15 mouse cellular contexts compared by ENCODE assay signal in genomic region chr9:44143421-44143820, GRCm38 (mm10). TPM values are rescaled to one million over a fixed set of nuclear protein-coding genes. Genes with fewer than 3 reads are reported as not detected.
DNase-seq lines count a peak whose midpoint lies in the region; ATAC-seq and TF ChIP-seq lines count a peak whose summit lies in the region.
"Had no signal": no experiment of that assay in that cellular context is flagged by ENCODE, and none has a peak within 500 bp of the region (broad histone marks: within the 10 kb centered on the region; RNA-seq: fewer than 3 reads in every experiment).

No protein-coding gene starts in this region.

- peaks cover 49% of the 10 kb centered on the region for H3K4me1 ChIP-seq in heart, embryonic 12.5 days (replicated peaks)
- H3K4me1 ChIP-seq in kidney, postnatal 0 days (replicated peaks; ENCODE audit: insufficient read depth, low read length), result no peaks in the 10 kb centered on the region
- peaks cover 6% of the 10 kb centered on the region for H3K4me1 ChIP-seq in ES-Bruce4 (ENCODE audit: control insufficient read depth, insufficient read depth, low read length)
- H3K4me1 ChIP-seq in brown adipose tissue, adult 24 weeks (ENCODE audit: control insufficient read depth, insufficient read depth, insufficient read length, low read length), result peaks cover 4% of the 10 kb centered on the region
- H3K4me1 ChIP-seq in liver, embryonic 11.5 days (replicated peaks; ENCODE audit: control insufficient read depth, insufficient read depth, low read length), result no peaks in the 10 kb centered on the region
- H3K4me1 ChIP-seq: embryonic facial prominence, embryonic 12.5 days; limb, embryonic 13.5 days had no signal

- peaks cover 70% of the 10 kb centered on the region for H3K36me3 ChIP-seq in heart, embryonic 12.5 days
- 0 out of 2 replicates have a peak, but pooled peaks cover 35% of the 10 kb centered on the region for H3K36me3 ChIP-seq in kidney, postnatal 0 days (ENCODE audit: insufficient read depth, low read length)
- H3K36me3 ChIP-seq in ES-Bruce4 (ENCODE audit: control insufficient read depth, insufficient read depth, low read length, poor library complexity, severe bottlenecking), result peaks cover 30% of the 10 kb centered on the region
- H3K36me3 ChIP-seq in liver, embryonic 11.5 days (ENCODE audit: control insufficient read depth, insufficient read depth, low read length), result peaks cover 18% of the 10 kb centered on the region; the same call in 1 of the 2 replicates

- no peaks in the 10 kb centered on the region for H3K27me3 ChIP-seq in heart, embryonic 12.5 days (replicated peaks)
- H3K27me3 ChIP-seq in kidney, postnatal 0 days (ENCODE audit: insufficient read depth, low read length), result no peaks in the 10 kb centered on the region
- no peaks in the 10 kb centered on the region for H3K27me3 ChIP-seq in ES-Bruce4 (ENCODE audit: control insufficient read depth, insufficient read depth, low read length, poor library complexity, severe bottlenecking)
- H3K27me3 ChIP-seq in liver, embryonic 11.5 days (replicated peaks; ENCODE audit: control insufficient read depth, insufficient read depth, low read length), result no peaks in the 10 kb centered on the region
- H3K27me3 ChIP-seq: embryonic facial prominence, embryonic 12.5 days; limb, embryonic 13.5 days had no signal

- no peak for ATAC-seq in heart, embryonic 12.5 days (ENCODE audit: insufficient number of reproducible peaks, low FRiP score)
- no peak for ATAC-seq in kidney, postnatal 0 days (replicated peaks; ENCODE audit: low FRiP score, low read depth)
- no peak for ATAC-seq in liver, embryonic 11.5 days (replicated peaks; ENCODE audit: low FRiP score)
- ATAC-seq: liver, postnatal 0 days had no signal

- no peak overlapping the region for H3K4me2 ChIP-seq in heart, embryonic 12.5 days
- H3K4me2 ChIP-seq in kidney, postnatal 0 days (ENCODE audit: low read length), result no peak overlapping the region
- no peak overlapping the region for H3K4me2 ChIP-seq in liver, embryonic 11.5 days
- H3K4me2 ChIP-seq: embryonic facial prominence, embryonic 12.5 days; limb, embryonic 13.5 days had no signal

- no peak for TF ChIP-seq CTCF in kidney, postnatal 0 days (IDR thresholded peaks at IDR 0.05; ENCODE audit: low read depth)
- TF ChIP-seq CTCF in ES-Bruce4 (IDR thresholded peaks at IDR 0.05; ENCODE audit: low read depth, low read length), result no peak

- peak overlapping the region; percentile 38 for H3K27ac ChIP-seq in heart, embryonic 12.5 days (ENCODE audit: poor library complexity, severe bottlenecking)
- H3K27ac ChIP-seq in kidney, postnatal 0 days, result peak overlapping the region; percentile 42; the same call in 1 of the 2 replicates
- peak overlapping the region; percentile 13; the same call in 1 of the 2 replicates for H3K27ac ChIP-seq in ES-Bruce4 (ENCODE audit: insufficient read depth, low read length)
- H3K27ac ChIP-seq in brown adipose tissue, adult 24 weeks (replicated peaks; ENCODE audit: low read depth, low read length), result peak overlapping the region; percentile 10; the same call in 1 of the 2 replicates
- H3K27ac ChIP-seq in liver, embryonic 11.5 days (ENCODE audit: low read depth, low read length), result no peak overlapping the region
- H3K27ac ChIP-seq: embryonic facial prominence, embryonic 12.5 days; hindbrain, embryonic 10.5 days; limb, embryonic 13.5 days had no signal

- no peak for TF ChIP-seq EP300 in ES-Bruce4 (IDR thresholded peaks at IDR 0.05; ENCODE audit: insufficient read depth, low read depth, low read length)

- WGBS in heart, embryonic 12.5 days, result 82% methylated on average over 5 of the region's 5 CpGs
- 69% methylated on average over 5 of the region's 5 CpGs for WGBS in kidney, postnatal 0 days
- 84% methylated on average over 5 of the region's 5 CpGs for WGBS in liver, embryonic 11.5 days

- H3K9ac ChIP-seq in heart, embryonic 12.5 days, result no peak overlapping the region
- H3K9ac ChIP-seq in kidney, postnatal 0 days (ENCODE audit: low read depth, low read length), result no peak overlapping the region
- H3K9ac ChIP-seq in ES-Bruce4 (ENCODE audit: low read depth, poor library complexity, severe bottlenecking), result 0 out of 2 replicates have a peak overlapping the region, but pooled peaks have one; percentile 6
- H3K9ac ChIP-seq in liver, embryonic 11.5 days (ENCODE audit: low read depth, low read length), result no peak overlapping the region
- H3K9ac ChIP-seq: embryonic facial prominence, embryonic 12.5 days; limb, embryonic 13.5 days; liver, postnatal 0 days had no signal

- no peak for TF ChIP-seq POLR2A in ES-Bruce4 (IDR thresholded peaks at IDR 0.05; ENCODE audit: insufficient read depth, low read length)

- no peak overlapping the region for H3K4me3 ChIP-seq in heart, embryonic 12.5 days
- no peak overlapping the region for H3K4me3 ChIP-seq in kidney, postnatal 0 days (replicated peaks; ENCODE audit: low read depth, low read length)
- no peak overlapping the region for H3K4me3 ChIP-seq in ES-Bruce4 (ENCODE audit: low read depth, low read length)
- no peak overlapping the region for H3K4me3 ChIP-seq in brown adipose tissue, adult 24 weeks (ENCODE audit: insufficient read depth, low read depth, low read length)
- no peak overlapping the region for H3K4me3 ChIP-seq in liver, embryonic 11.5 days (ENCODE audit: low read depth, low read length)
- H3K4me3 ChIP-seq: embryonic facial prominence, embryonic 12.5 days; hindbrain, embryonic 10.5 days; limb, embryonic 13.5 days had no signal

- no peaks in the 10 kb centered on the region for H3K9me3 ChIP-seq in heart, embryonic 12.5 days (replicated peaks)
- no peaks in the 10 kb centered on the region for H3K9me3 ChIP-seq in kidney, postnatal 0 days (replicated peaks; ENCODE audit: low read length)
- no peaks in the 10 kb centered on the region for H3K9me3 ChIP-seq in ES-Bruce4 (replicated peaks; ENCODE audit: control insufficient read depth, insufficient read depth, low read length, poor library complexity, severe bottlenecking)
- no peaks in the 10 kb centered on the region for H3K9me3 ChIP-seq in liver, embryonic 11.5 days (ENCODE audit: control insufficient read depth, low read length)
- H3K9me3 ChIP-seq: embryonic facial prominence, embryonic 12.5 days; hindbrain, embryonic 10.5 days; limb, embryonic 13.5 days had no signal

- DNase-seq in heart, adult 8-10 months (ENCODE audit: low spot score), result no peak
- DNase-seq in kidney, postnatal 0 days (ENCODE audit: low spot score), result no peak
- DNase-seq in kidney, postnatal 10 days, result no peak
- no peak for DNase-seq in liver, embryonic 11.5 days (ENCODE audit: low spot score)
- DNase-seq: liver, postnatal 0 days; thymus, postnatal 14 days had no signal

RNA-seq across cellular contexts. Expression of gene Mcam, which starts 9.2 kb away (rescaled TPM):
- 129 and 130 TPM in 2 replicates for polyA plus RNA-seq in heart, embryonic 12.5 days (2016; fragmentation: Nextera tagmentation; extraction: Ambion mirVana)
- total RNA-seq in heart, adult 8-10 months (2022), result 10 to 100 TPM; 20.5 to 35.2 (median 28.1) TPM
- polyA plus RNA-seq in kidney, postnatal 0 days (2015; fragmentation: Nextera tagmentation; extraction: Ambion mirVana), result 46.3 and 46.6 TPM in 2 replicates
- polyA plus RNA-seq in ES-Bruce4 (2011; ENCODE audit: insufficient read depth, insufficient read length, low read depth, missing spikeins), result 57.6 and 58.0 TPM in 2 replicates
- polyA plus RNA-seq in brown adipose tissue, adult 24 weeks (2012; ENCODE audit: insufficient read depth, insufficient read length, missing spikeins), result 27.8 and 28.1 TPM in 2 replicates
- polyA plus RNA-seq in liver, embryonic 11.5 days (2014; fragmentation: Nextera tagmentation; extraction: Ambion mirVana), result 12.0 and 13.0 TPM in 2 replicates

RNA-seq across cellular contexts. Expression of gene Rnf26, which starts 30.1 kb away (rescaled TPM):
- polyA plus RNA-seq in heart, embryonic 12.5 days (2016; fragmentation: Nextera tagmentation; extraction: Ambion mirVana), result 48.4 and 51.3 TPM in 2 replicates
- 1 to 10 TPM; 5.2 to 7.0 (median 6.4) TPM for total RNA-seq in heart, adult 8-10 months (2022)
- polyA plus RNA-seq in kidney, postnatal 0 days (2015; fragmentation: Nextera tagmentation; extraction: Ambion mirVana), result 46.6 and 49.7 TPM in 2 replicates
- 34.1 and 34.3 TPM in 2 replicates for polyA plus RNA-seq in ES-Bruce4 (2011; ENCODE audit: insufficient read depth, insufficient read length, low read depth, missing spikeins)
- 8.7 and 10.4 TPM in 2 replicates for polyA plus RNA-seq in brown adipose tissue, adult 24 weeks (2012; ENCODE audit: insufficient read depth, insufficient read length, missing spikeins)
- 61.1 and 62.3 TPM in 2 replicates for polyA plus RNA-seq in liver, embryonic 11.5 days (2014; fragmentation: Nextera tagmentation; extraction: Ambion mirVana)

RNA-seq across cellular contexts. Expression of gene Gm49380, which starts 30.1 kb away (rescaled TPM):
- polyA plus RNA-seq in heart, embryonic 12.5 days (2016; fragmentation: Nextera tagmentation; extraction: Ambion mirVana), result 0.20 TPM in 1 of 2 replicates, not detected in the other
- total RNA-seq in heart, adult 8-10 months (2022), result under 1 TPM; 0.11 to 0.47 (median 0.30) TPM
- polyA plus RNA-seq in kidney, postnatal 0 days (2015; fragmentation: Nextera tagmentation; extraction: Ambion mirVana), result not detected in 2 replicates
- polyA plus RNA-seq in ES-Bruce4 (2011; ENCODE audit: insufficient read depth, insufficient read length, low read depth, missing spikeins), result 0.49 and 0.67 TPM in 2 replicates
- not detected in 2 replicates for polyA plus RNA-seq in brown adipose tissue, adult 24 weeks (2012; ENCODE audit: insufficient read depth, insufficient read length, missing spikeins)
- not detected in 2 replicates for polyA plus RNA-seq in liver, embryonic 11.5 days (2014; fragmentation: Nextera tagmentation; extraction: Ambion mirVana)
- total RNA-seq: megakaryocyte progenitor cell, adult 5-6 weeks had no signal
- polyA plus RNA-seq: forebrain, embryonic 11.5 days; liver, postnatal 0 days had no signal

RNA-seq across cellular contexts. Expression of gene C1qtnf5, which starts 36.4 kb away (rescaled TPM):
- 0.67 and 1.1 TPM in 2 replicates for polyA plus RNA-seq in heart, embryonic 12.5 days (2016; fragmentation: Nextera tagmentation; extraction: Ambion mirVana)
- total RNA-seq in heart, adult 8-10 months (2022), result 10 to 100 TPM in 1 of 4 experiments, 1 to 10 TPM in 3; 7.6 to 12.9 (median 8.9) TPM
- 9.7 and 12.3 TPM in 2 replicates for polyA plus RNA-seq in kidney, postnatal 0 days (2015; fragmentation: Nextera tagmentation; extraction: Ambion mirVana)
- not detected in 2 replicates for polyA plus RNA-seq in ES-Bruce4 (2011; ENCODE audit: insufficient read depth, insufficient read length, low read depth, missing spikeins)
- polyA plus RNA-seq in brown adipose tissue, adult 24 weeks (2012; ENCODE audit: insufficient read depth, insufficient read length, missing spikeins), result 3.6 and 3.7 TPM in 2 replicates
- 0.13 and 0.26 TPM in 2 replicates for polyA plus RNA-seq in liver, embryonic 11.5 days (2014; fragmentation: Nextera tagmentation; extraction: Ambion mirVana)
- total RNA-seq: megakaryocyte progenitor cell, adult 5-6 weeks had no signal

RNA-seq across cellular contexts. Expression of gene Mfrp, which starts 41.9 kb away (rescaled TPM):
- polyA plus RNA-seq in heart, embryonic 12.5 days (2016; fragmentation: Nextera tagmentation; extraction: Ambion mirVana), result not detected in 2 replicates
- not detected for total RNA-seq in heart, adult 8-10 months (2022)
- polyA plus RNA-seq in kidney, postnatal 0 days (2015; fragmentation: Nextera tagmentation; extraction: Ambion mirVana), result 0.11 and 0.16 TPM in 2 replicates
- not detected in 2 replicates for polyA plus RNA-seq in ES-Bruce4 (2011; ENCODE audit: insufficient read depth, insufficient read length, low read depth, missing spikeins)
- polyA plus RNA-seq in brown adipose tissue, adult 24 weeks (2012; ENCODE audit: insufficient read depth, insufficient read length, missing spikeins), result not detected in 2 replicates
- 0.14 TPM in 1 of 2 replicates, not detected in the other for polyA plus RNA-seq in liver, embryonic 11.5 days (2014; fragmentation: Nextera tagmentation; extraction: Ambion mirVana)
- total RNA-seq: adrenal gland, adult 18-20 months had no signal
- polyA plus RNA-seq: forebrain, embryonic 11.5 days; liver, postnatal 0 days had no signal
